13 mouse cellular contexts compared by ENCODE assay signal in genomic region chr3:94565127-94565526, GRCm38 (mm10). TPM values are rescaled to one million over a fixed set of nuclear protein-coding genes. Genes with fewer than 3 reads are reported as not detected.
DNase-seq lines count a peak whose midpoint lies in the region; ATAC-seq and TF ChIP-seq lines count a peak whose summit lies in the region.
"Had no signal": no experiment of that assay in that cellular context is flagged by ENCODE, and none has a peak within 500 bp of the region (broad histone marks: within the 10 kb centered on the region; RNA-seq: fewer than 3 reads in every experiment).

No protein-coding gene starts in this region.

- DNase-seq in heart, postnatal 4 days: no peak
- DNase-seq in lung, postnatal 10 days: no peak
- DNase-seq in thymus, postnatal 4 days: no peak
- no peak for DNase-seq in left cerebral cortex, adult 9 months (ENCODE audit: low spot score in 2 of 2)
- DNase-seq: cerebellum, postnatal 10 days; gastrocnemius, postnatal 14 days had no signal

- no peaks in the 10 kb centered on the region for H3K9me3 ChIP-seq in heart, embryonic 11.5 days (replicated peaks; ENCODE audit: control insufficient read depth, low read length)
- no peaks in the 10 kb centered on the region for H3K9me3 ChIP-seq in lung, embryonic 16.5 days (ENCODE audit: control insufficient read depth, low read length)
- no peaks in the 10 kb centered on the region for H3K9me3 ChIP-seq in stomach, embryonic 14.5 days (ENCODE audit: control insufficient read depth, low read depth, low read length)
- H3K9me3 ChIP-seq: hindbrain, embryonic 10.5 days; liver, embryonic 12.5 days had no signal

- H3K9ac ChIP-seq in heart, embryonic 11.5 days (ENCODE audit: low read depth, low read length): no peak overlapping the region
- no peak overlapping the region for H3K9ac ChIP-seq in lung, embryonic 16.5 days (ENCODE audit: low read length)
- no peak overlapping the region for H3K9ac ChIP-seq in stomach, embryonic 14.5 days (replicated peaks; ENCODE audit: low read depth, low read length)
- H3K9ac ChIP-seq: liver, embryonic 12.5 days had no signal

- ATAC-seq in heart, embryonic 11.5 days (replicated peaks; ENCODE audit: insufficient number of reproducible peaks, low FRiP score, low TSS enrichment): no peak
- ATAC-seq in lung, embryonic 16.5 days (ENCODE audit: low read depth): peak; percentile 76
- peak; percentile 37; the same call in 1 of the 2 replicates for ATAC-seq in stomach, embryonic 14.5 days (ENCODE audit: insufficient number of reproducible peaks, insufficient read depth, low FRiP score, low read depth)
- ATAC-seq: forebrain, embryonic 16.5 days; liver, embryonic 12.5 days had no signal

- H3K36me3 ChIP-seq in heart, embryonic 11.5 days (ENCODE audit: control insufficient read depth, insufficient read depth, low read length): no peaks in the 10 kb centered on the region
- H3K36me3 ChIP-seq in lung, embryonic 16.5 days (ENCODE audit: control insufficient read depth, insufficient read depth, low read length): peaks cover 3% of the 10 kb centered on the region; the same call in 1 of the 2 replicates
- H3K36me3 ChIP-seq in stomach, embryonic 14.5 days (ENCODE audit: control insufficient read depth, insufficient read depth, low read length): no peaks in the 10 kb centered on the region

- no peak for TF ChIP-seq POLR2A in embryonic fibroblast, embryonic 13.5 days (IDR thresholded peaks at IDR 0.05; ENCODE audit: low read depth, low read length)

- H3K4me2 ChIP-seq in heart, embryonic 11.5 days: no peak overlapping the region
- no peak overlapping the region for H3K4me2 ChIP-seq in lung, embryonic 16.5 days (ENCODE audit: low read depth, low read length)
- H3K4me2 ChIP-seq in stomach, embryonic 14.5 days (replicated peaks; ENCODE audit: low read depth, low read length): no peak overlapping the region
- H3K4me2 ChIP-seq: liver, embryonic 12.5 days had no signal

- no peaks in the 10 kb centered on the region for H3K27me3 ChIP-seq in heart, embryonic 11.5 days (ENCODE audit: control insufficient read depth, insufficient read depth, low read length)
- no peaks in the 10 kb centered on the region for H3K27me3 ChIP-seq in lung, embryonic 16.5 days (ENCODE audit: control insufficient read depth, insufficient read depth, low read depth, low read length)
- H3K27me3 ChIP-seq in stomach, embryonic 14.5 days (ENCODE audit: control insufficient read depth, insufficient read depth, low read length): no peaks in the 10 kb centered on the region
- H3K27me3 ChIP-seq: liver, embryonic 12.5 days had no signal

- peaks cover 3% of the 10 kb centered on the region for H3K4me1 ChIP-seq in heart, embryonic 11.5 days (ENCODE audit: control insufficient read depth, insufficient read depth, low read length)
- peaks cover 20% of the 10 kb centered on the region for H3K4me1 ChIP-seq in lung, embryonic 16.5 days (replicated peaks; ENCODE audit: control insufficient read depth, insufficient read depth, low read length)
- H3K4me1 ChIP-seq in embryonic fibroblast, embryonic 13.5 days (ENCODE audit: control insufficient read depth, insufficient read depth, low read length): peaks cover 16% of the 10 kb centered on the region
- H3K4me1 ChIP-seq in stomach, embryonic 14.5 days (ENCODE audit: control insufficient read depth, insufficient read depth, low read length): peaks cover 28% of the 10 kb centered on the region

- 64% methylated on average over 3 of the region's 3 CpGs for WGBS in heart, embryonic 11.5 days (ENCODE audit: insufficient replicate concordance)
- WGBS in lung, embryonic 16.5 days: 24% methylated on average over 3 of the region's 3 CpGs
- 24% methylated on average over 3 of the region's 3 CpGs for WGBS in stomach, embryonic 14.5 days

- no peak for TF ChIP-seq CTCF in embryonic fibroblast, embryonic 13.5 days (IDR thresholded peaks at IDR 0.05; ENCODE audit: borderline replicate concordance, insufficient read depth, low read length)

- no peak overlapping the region for H3K4me3 ChIP-seq in heart, embryonic 11.5 days (ENCODE audit: low read depth, low read length)
- H3K4me3 ChIP-seq in lung, embryonic 16.5 days (ENCODE audit: low read length): no peak overlapping the region
- no peak overlapping the region for H3K4me3 ChIP-seq in embryonic fibroblast, embryonic 13.5 days (ENCODE audit: insufficient read depth, low read length)
- no peak overlapping the region for H3K4me3 ChIP-seq in stomach, embryonic 14.5 days (ENCODE audit: low read depth, low read length)
- H3K4me3 ChIP-seq: hindbrain, embryonic 10.5 days; liver, embryonic 12.5 days had no signal

- H3K27ac ChIP-seq in heart, embryonic 11.5 days (ENCODE audit: low read depth, low read length): 0 out of 2 replicates have a peak overlapping the region, but pooled peaks have one; percentile 10
- peak overlapping the region; percentile 67 for H3K27ac ChIP-seq in lung, embryonic 16.5 days (ENCODE audit: low read length)
- peak overlapping the region; percentile 91 for H3K27ac ChIP-seq in embryonic fibroblast, embryonic 13.5 days (ENCODE audit: insufficient read depth, low read length)
- H3K27ac ChIP-seq in stomach, embryonic 14.5 days (ENCODE audit: low read length): peak overlapping the region; percentile 66; the same call in 1 of the 2 replicates
- H3K27ac ChIP-seq: hindbrain, embryonic 10.5 days; liver, embryonic 12.5 days had no signal

RNA-seq across cellular contexts. Expression of gene Snx27, which starts 17.4 kb away (rescaled TPM):
- 21.2 and 23.7 TPM in 2 replicates for polyA plus RNA-seq in heart, embryonic 11.5 days (2014; fragmentation: Nextera tagmentation; extraction: Ambion mirVana)
- total RNA-seq in heart, postnatal 4 days (2021): 10 to 100 TPM; 31.8 to 31.9 TPM
- 38.6 and 45.6 TPM in 2 replicates for polyA plus RNA-seq in lung, embryonic 16.5 days (2015; fragmentation: Nextera tagmentation; extraction: Ambion mirVana)
- 33.2 and 41.1 TPM in 2 replicates for polyA plus RNA-seq in embryonic fibroblast, embryonic 13.5 days (2011; ENCODE audit: insufficient read length, low read depth, missing spikeins)
- 35.1 and 41.9 TPM in 2 replicates for polyA plus RNA-seq in stomach, embryonic 14.5 days (2014; fragmentation: Nextera tagmentation; extraction: Ambion mirVana)

Comparison
In these comparisons a context has a peak if more than half of its experiments do, and no peak if none do; other contexts are left out.
1. H3K27ac ChIP-seq: peak in every context shown above with its lines; median percentile 91 in embryonic fibroblast, embryonic 13.5 days; 67 in lung, embryonic 16.5 days; 66 in stomach, embryonic 14.5 days; 10 in heart, embryonic 11.5 days.